Comparison of ENCODE assay signal across 31 mouse cellular contexts in genomic region chr9:107925251-107925650, GRCm38 (mm10). TPM values are rescaled to one million over a fixed set of nuclear protein-coding genes. Genes with fewer than 3 reads are reported as not detected.
DNase-seq lines count a peak whose midpoint lies in the region; ATAC-seq lines count a peak whose summit lies in the region.
"Had no signal": no experiment of that assay in that cellular context is flagged by ENCODE, and none has a peak within 500 bp of the region (broad histone marks: within the 10 kb centered on the region; RNA-seq: fewer than 3 reads in every experiment).

No protein-coding gene starts in this region.

- H3K9ac ChIP-seq in embryonic facial prominence, embryonic 12.5 days = peak overlapping the region; percentile 40
- H3K9ac ChIP-seq in hindbrain, embryonic 16.5 days (ENCODE audit: low read depth, low read length) = no peak overlapping the region
- no peak overlapping the region for H3K9ac ChIP-seq in midbrain, embryonic 13.5 days (replicated peaks)
- H3K9ac ChIP-seq: embryonic facial prominence, embryonic 15.5 days; heart, embryonic 13.5 days; hindbrain, embryonic 15.5 days; liver, embryonic 15.5 days; lung, embryonic 15.5 days had no signal

- H3K4me2 ChIP-seq in embryonic facial prominence, embryonic 12.5 days (replicated peaks) = no peak overlapping the region
- no peak overlapping the region for H3K4me2 ChIP-seq in hindbrain, embryonic 16.5 days (ENCODE audit: low read length)
- no peak overlapping the region for H3K4me2 ChIP-seq in midbrain, embryonic 13.5 days (replicated peaks)
- H3K4me2 ChIP-seq: embryonic facial prominence, embryonic 15.5 days; heart, embryonic 13.5 days; hindbrain, embryonic 15.5 days; liver, embryonic 15.5 days; lung, embryonic 15.5 days had no signal

- no peaks in the 10 kb centered on the region for H3K36me3 ChIP-seq in embryonic facial prominence, embryonic 12.5 days
- H3K36me3 ChIP-seq in embryonic facial prominence, embryonic 10.5 days (replicated peaks) = no peaks in the 10 kb centered on the region
- H3K36me3 ChIP-seq in hindbrain, embryonic 10.5 days = no peaks in the 10 kb centered on the region
- no peaks in the 10 kb centered on the region for H3K36me3 ChIP-seq in hindbrain, embryonic 16.5 days (ENCODE audit: control insufficient read depth, insufficient read depth, low read length)
- no peaks in the 10 kb centered on the region for H3K36me3 ChIP-seq in midbrain, embryonic 13.5 days
- H3K36me3 ChIP-seq: embryonic facial prominence, embryonic 15.5 days; heart, embryonic 13.5 days; hindbrain, embryonic 15.5 days; limb, embryonic 10.5 days; liver, embryonic 15.5 days; lung, embryonic 15.5 days had no signal

- 41% methylated on average over 3 of the region's 3 CpGs for WGBS in embryonic facial prominence, embryonic 12.5 days
- 19% methylated on average over 3 of the region's 3 CpGs for WGBS in embryonic facial prominence, embryonic 10.5 days
- WGBS in hindbrain, embryonic 10.5 days = 31% methylated on average over 3 of the region's 3 CpGs
- WGBS in hindbrain, embryonic 16.5 days = 19% methylated on average over 3 of the region's 3 CpGs
- 8% methylated on average over 3 of the region's 3 CpGs for WGBS in midbrain, embryonic 13.5 days

- no peaks in the 10 kb centered on the region for H3K9me3 ChIP-seq in embryonic facial prominence, embryonic 12.5 days
- no peaks in the 10 kb centered on the region for H3K9me3 ChIP-seq in embryonic facial prominence, embryonic 10.5 days
- H3K9me3 ChIP-seq in hindbrain, embryonic 10.5 days = no peaks in the 10 kb centered on the region
- no peaks in the 10 kb centered on the region for H3K9me3 ChIP-seq in hindbrain, embryonic 16.5 days (ENCODE audit: control insufficient read depth, low read length)
- H3K9me3 ChIP-seq in midbrain, embryonic 13.5 days = no peaks in the 10 kb centered on the region
- H3K9me3 ChIP-seq: embryonic facial prominence, embryonic 15.5 days; heart, embryonic 13.5 days; hindbrain, embryonic 15.5 days; limb, embryonic 10.5 days; liver, embryonic 15.5 days; lung, embryonic 15.5 days had no signal

- DNase-seq in embryonic facial prominence, embryonic 10.5 days (ENCODE audit: low spot score) = no peak
- DNase-seq in hindbrain, embryonic 10.5 days (ENCODE audit: low spot score) = no peak
- peak; percentile 17 for DNase-seq in ES-CJ7 (ENCODE audit: low read depth, low spot score)
- no peak for DNase-seq in cerebellum, adult 11 months
- no peak for DNase-seq in cerebellum, adult 8-10 months
- DNase-seq: cerebellum, adult 18-20 months; cerebellum, postnatal 36 days; embryo, embryonic 11 days; gastrocnemius, postnatal 10 days; heart, adult 11 months; heart, postnatal 14 days; kidney, adult 9 months; kidney, postnatal 14 days; liver; lung, postnatal 4 days; right cerebral cortex, postnatal 14 days; thymus, postnatal 25 days had no signal

- H3K4me3 ChIP-seq in embryonic facial prominence, embryonic 12.5 days = no peak overlapping the region
- H3K4me3 ChIP-seq in embryonic facial prominence, embryonic 10.5 days = no peak overlapping the region
- no peak overlapping the region for H3K4me3 ChIP-seq in hindbrain, embryonic 10.5 days
- no peak overlapping the region for H3K4me3 ChIP-seq in hindbrain, embryonic 16.5 days (ENCODE audit: low read length)
- no peak overlapping the region for H3K4me3 ChIP-seq in midbrain, embryonic 13.5 days (replicated peaks)
- H3K4me3 ChIP-seq: embryonic facial prominence, embryonic 15.5 days; heart, embryonic 13.5 days; hindbrain, embryonic 15.5 days; limb, embryonic 10.5 days; liver, embryonic 15.5 days; lung, embryonic 15.5 days; myocyte had no signal

- 0 out of 2 replicates have a peak, but pooled peaks cover 8% of the 10 kb centered on the region for H3K4me1 ChIP-seq in embryonic facial prominence, embryonic 12.5 days
- H3K4me1 ChIP-seq in embryonic facial prominence, embryonic 10.5 days = peaks cover 15% of the 10 kb centered on the region
- H3K4me1 ChIP-seq in hindbrain, embryonic 10.5 days (replicated peaks) = peaks cover 45% of the 10 kb centered on the region
- H3K4me1 ChIP-seq in hindbrain, embryonic 16.5 days (ENCODE audit: control insufficient read depth, insufficient read depth, low read depth, low read length) = peaks cover 16% of the 10 kb centered on the region
- H3K4me1 ChIP-seq in midbrain, embryonic 13.5 days (replicated peaks) = peaks cover 21% of the 10 kb centered on the region
- H3K4me1 ChIP-seq: liver, embryonic 15.5 days had no signal

- H3K27ac ChIP-seq in embryonic facial prominence, embryonic 12.5 days = no peak overlapping the region
- no peak overlapping the region for H3K27ac ChIP-seq in embryonic facial prominence, embryonic 10.5 days (replicated peaks)
- H3K27ac ChIP-seq in hindbrain, embryonic 10.5 days = peak overlapping the region; percentile 72
- no peak overlapping the region for H3K27ac ChIP-seq in hindbrain, embryonic 16.5 days (ENCODE audit: low read depth, low read length)
- no peak overlapping the region for H3K27ac ChIP-seq in midbrain, embryonic 13.5 days
- H3K27ac ChIP-seq: embryonic facial prominence, embryonic 15.5 days; heart, embryonic 13.5 days; limb, embryonic 10.5 days; liver, embryonic 15.5 days; lung, embryonic 15.5 days had no signal

- H3K27me3 ChIP-seq in embryonic facial prominence, embryonic 12.5 days = 0 out of 2 replicates have a peak, but pooled peaks cover 6% of the 10 kb centered on the region
- H3K27me3 ChIP-seq in embryonic facial prominence, embryonic 10.5 days (replicated peaks; ENCODE audit: low read depth, poor library complexity, severe bottlenecking) = peaks cover 16% of the 10 kb centered on the region; the same call in 1 of the 2 replicates
- H3K27me3 ChIP-seq in hindbrain, embryonic 10.5 days (ENCODE audit: insufficient read depth, poor library complexity, severe bottlenecking) = peaks cover 8% of the 10 kb centered on the region; the same call in 1 of the 2 replicates
- no peaks in the 10 kb centered on the region for H3K27me3 ChIP-seq in hindbrain, embryonic 16.5 days (replicated peaks; ENCODE audit: control insufficient read depth, insufficient read depth, low read length)
- no peaks in the 10 kb centered on the region for H3K27me3 ChIP-seq in midbrain, embryonic 13.5 days
- H3K27me3 ChIP-seq: embryonic facial prominence, embryonic 15.5 days; hindbrain, embryonic 15.5 days; lung, embryonic 15.5 days had no signal

- no peak for ATAC-seq in embryonic facial prominence, embryonic 12.5 days (ENCODE audit: insufficient number of reproducible peaks, insufficient read depth, low FRiP score, low TSS enrichment)
- ATAC-seq in hindbrain, embryonic 16.5 days = no peak
- ATAC-seq in midbrain, embryonic 13.5 days = peak; percentile 49; the same call in 1 of the 2 replicates
- ATAC-seq: intestine, embryonic 16.5 days had no signal

RNA-seq across cellular contexts. Expression of gene Actl11, which starts 3.0 kb away (rescaled TPM):
- polyA plus RNA-seq in embryonic facial prominence, embryonic 12.5 days (2016; fragmentation: Nextera tagmentation; extraction: Ambion mirVana) = not detected in 2 replicates
- polyA plus RNA-seq in embryonic facial prominence, embryonic 10.5 days (2016; fragmentation: Nextera tagmentation; extraction: Ambion mirVana) = not detected in 2 replicates
- not detected in 2 replicates for polyA plus RNA-seq in hindbrain, embryonic 10.5 days (2016; fragmentation: Nextera tagmentation; extraction: Ambion mirVana)
- not detected in 2 replicates for polyA plus RNA-seq in hindbrain, embryonic 16.5 days (2015; fragmentation: Nextera tagmentation; extraction: Ambion mirVana)
- not detected in 2 replicates for polyA plus RNA-seq in midbrain, embryonic 13.5 days (2015; fragmentation: Nextera tagmentation; extraction: Ambion mirVana)
- polyA plus RNA-seq: embryonic facial prominence, embryonic 15.5 days; heart, embryonic 13.5 days; hindbrain, embryonic 15.5 days; intestine, embryonic 16.5 days; limb, embryonic 10.5 days; liver, embryonic 15.5 days; lung, embryonic 15.5 days; myocyte; neural tube, embryonic 14.5 days; spleen, adult 2 months; stomach, embryonic 14.5 days had no signal

RNA-seq across cellular contexts. Expression of gene Camkv, which starts 10.2 kb away (rescaled TPM):
- polyA plus RNA-seq in embryonic facial prominence, embryonic 12.5 days (2016; fragmentation: Nextera tagmentation; extraction: Ambion mirVana) = 7.0 and 7.5 TPM in 2 replicates
- 7.6 and 7.9 TPM in 2 replicates for polyA plus RNA-seq in embryonic facial prominence, embryonic 10.5 days (2016; fragmentation: Nextera tagmentation; extraction: Ambion mirVana)
- polyA plus RNA-seq in hindbrain, embryonic 10.5 days (2016; fragmentation: Nextera tagmentation; extraction: Ambion mirVana) = 13.0 and 13.1 TPM in 2 replicates
- polyA plus RNA-seq in hindbrain, embryonic 16.5 days (2015; fragmentation: Nextera tagmentation; extraction: Ambion mirVana) = 58.4 and 63.4 TPM in 2 replicates
- polyA plus RNA-seq in midbrain, embryonic 13.5 days (2015; fragmentation: Nextera tagmentation; extraction: Ambion mirVana) = 18.9 and 19.9 TPM in 2 replicates

RNA-seq across cellular contexts. Expression of gene Mst1r, which starts 18.6 kb away (rescaled TPM):
- polyA plus RNA-seq in embryonic facial prominence, embryonic 12.5 days (2016; fragmentation: Nextera tagmentation; extraction: Ambion mirVana) = 2.8 and 3.6 TPM in 2 replicates
- polyA plus RNA-seq in embryonic facial prominence, embryonic 10.5 days (2016; fragmentation: Nextera tagmentation; extraction: Ambion mirVana) = 0.65 and 1.1 TPM in 2 replicates
- polyA plus RNA-seq in hindbrain, embryonic 10.5 days (2016; fragmentation: Nextera tagmentation; extraction: Ambion mirVana) = 0.67 and 0.80 TPM in 2 replicates
- polyA plus RNA-seq in hindbrain, embryonic 16.5 days (2015; fragmentation: Nextera tagmentation; extraction: Ambion mirVana) = 1.3 and 3.0 TPM in 2 replicates
- 1.2 and 2.3 TPM in 2 replicates for polyA plus RNA-seq in midbrain, embryonic 13.5 days (2015; fragmentation: Nextera tagmentation; extraction: Ambion mirVana)

RNA-seq across cellular contexts. Expression of gene Traip, which starts 24.7 kb away (rescaled TPM):
- polyA plus RNA-seq in embryonic facial prominence, embryonic 12.5 days (2016; fragmentation: Nextera tagmentation; extraction: Ambion mirVana) = 29.4 and 29.6 TPM in 2 replicates
- polyA plus RNA-seq in embryonic facial prominence, embryonic 10.5 days (2016; fragmentation: Nextera tagmentation; extraction: Ambion mirVana) = 38.8 and 41.5 TPM in 2 replicates
- polyA plus RNA-seq in hindbrain, embryonic 10.5 days (2016; fragmentation: Nextera tagmentation; extraction: Ambion mirVana) = 24.3 and 35.3 TPM in 2 replicates
- 10.0 and 10.8 TPM in 2 replicates for polyA plus RNA-seq in hindbrain, embryonic 16.5 days (2015; fragmentation: Nextera tagmentation; extraction: Ambion mirVana)
- 15.0 and 15.1 TPM in 2 replicates for polyA plus RNA-seq in midbrain, embryonic 13.5 days (2015; fragmentation: Nextera tagmentation; extraction: Ambion mirVana)

RNA-seq across cellular contexts. Expression of gene Mon1a, which starts 37.3 kb away (rescaled TPM):
- polyA plus RNA-seq in embryonic facial prominence, embryonic 12.5 days (2016; fragmentation: Nextera tagmentation; extraction: Ambion mirVana) = 11.3 and 14.1 TPM in 2 replicates
- 12.2 and 12.7 TPM in 2 replicates for polyA plus RNA-seq in embryonic facial prominence, embryonic 10.5 days (2016; fragmentation: Nextera tagmentation; extraction: Ambion mirVana)
- polyA plus RNA-seq in hindbrain, embryonic 10.5 days (2016; fragmentation: Nextera tagmentation; extraction: Ambion mirVana) = 13.4 and 16.6 TPM in 2 replicates
- polyA plus RNA-seq in hindbrain, embryonic 16.5 days (2015; fragmentation: Nextera tagmentation; extraction: Ambion mirVana) = 22.6 and 23.9 TPM in 2 replicates
- 21.5 and 23.8 TPM in 2 replicates for polyA plus RNA-seq in midbrain, embryonic 13.5 days (2015; fragmentation: Nextera tagmentation; extraction: Ambion mirVana)
